Mouse (Mus musculus) megakaryocyte, adult 5-6 weeks (primary cell): ENCODE data around the gene Nalcn. TPM values are rescaled to one million over a fixed set of nuclear protein-coding genes. Genes with fewer than 3 reads are reported as not detected.

Experiments
- ATAC-seq: 2 replicates; pipeline ENCODE4 v1.8.0; 2016; ENCODE audit warnings: mild to moderate bottlenecking, inconsistent platforms; ENCODE audit not compliant: poor library complexity, severe bottlenecking
- total RNA-seq, 2 experiments: library from RNA; stranded (forward) in 1 of 2; stranded (reverse) in 1 of 2; fragments of 153-499, 151-499 nt in 1 of 2; fragments of 221-1000, 200-1000 nt in 1 of 2; gene quantifications; 2 replicates each; pipeline versions ENCODE4 v1.2.3 to v1.2.4; 2015 to 2017

The Nalcn gene
- total RNA-seq, 2 experiments from 2014 or later: not detected

GRCm38 (mm10) chr14:123513376-123514141 is 113.4 kb downstream of the Nalcn start:
- ATAC-seq: no peak

GRCm38 (mm10) chr14:123512923-123513322 is 114.0 kb downstream of the Nalcn start:
- no peak for ATAC-seq

- no peak for ATAC-seq
Observed at GRCm38 (mm10) chr14:123495544-123495943, 131.4 kb downstream of the Nalcn start.

DNA sequence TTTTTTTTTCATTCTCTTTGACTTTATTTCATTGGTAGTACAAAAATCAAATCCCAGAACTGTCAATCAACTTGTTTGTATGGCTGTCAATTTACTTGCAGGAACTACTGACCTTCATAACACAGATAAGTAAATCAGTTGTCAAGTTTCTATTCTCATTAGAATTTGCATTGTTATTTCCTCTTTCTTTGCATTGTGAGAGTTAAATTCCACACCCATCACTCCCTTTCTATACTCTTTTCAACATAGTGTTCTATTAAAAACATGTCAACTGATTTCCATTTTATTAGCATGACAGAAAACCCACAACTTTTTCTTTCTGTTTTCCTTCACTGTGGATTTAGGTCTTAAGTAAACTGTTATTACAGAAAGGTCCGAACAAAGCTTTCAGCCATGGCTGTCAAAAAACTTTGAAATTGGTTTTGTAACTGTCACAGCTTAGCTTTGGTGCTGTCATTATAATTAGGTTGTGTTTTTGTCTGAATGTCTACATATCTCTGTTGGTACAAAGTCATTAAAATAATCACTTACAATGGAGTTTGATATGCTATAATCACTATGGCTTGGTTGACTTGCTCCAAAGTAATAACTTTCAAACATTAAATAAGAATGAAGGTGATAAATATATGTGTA is 138.3 kb downstream of the Nalcn start:
- no peak for ATAC-seq

- no peak for ATAC-seq
Observed at GRCm38 (mm10) chr14:123462026-123462425, 164.9 kb downstream of the Nalcn start.

DNA sequence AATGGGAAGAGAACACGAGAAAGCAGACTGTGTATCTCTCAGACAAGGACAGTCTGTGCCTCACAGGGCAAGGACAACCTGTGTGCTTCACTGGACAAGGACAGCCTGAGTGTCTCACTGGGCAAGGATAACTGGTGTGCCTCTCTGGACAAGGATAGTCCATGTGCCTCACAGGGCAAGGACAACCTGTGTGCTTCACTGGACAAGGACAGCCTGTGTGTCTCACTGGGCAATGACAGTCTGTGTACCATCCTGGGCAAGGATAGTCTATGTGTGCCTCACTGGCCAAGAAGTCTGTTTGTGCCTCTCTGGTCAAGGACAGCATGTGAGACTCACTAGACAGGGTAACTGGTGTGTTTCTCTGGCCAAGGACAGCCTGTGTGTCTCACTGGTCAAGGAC is 180.9 kb downstream of the Nalcn start:
- peak; percentile 21; the same call in 1 of the 2 replicates for ATAC-seq

GRCm38 (mm10) chr14:123435542-123435941 is 191.4 kb downstream of the Nalcn start:
- no peak for ATAC-seq

- no peak for ATAC-seq
Observed at GRCm38 (mm10) chr14:123376167-123376855, 250.6 kb downstream of the Nalcn start.

DNA sequence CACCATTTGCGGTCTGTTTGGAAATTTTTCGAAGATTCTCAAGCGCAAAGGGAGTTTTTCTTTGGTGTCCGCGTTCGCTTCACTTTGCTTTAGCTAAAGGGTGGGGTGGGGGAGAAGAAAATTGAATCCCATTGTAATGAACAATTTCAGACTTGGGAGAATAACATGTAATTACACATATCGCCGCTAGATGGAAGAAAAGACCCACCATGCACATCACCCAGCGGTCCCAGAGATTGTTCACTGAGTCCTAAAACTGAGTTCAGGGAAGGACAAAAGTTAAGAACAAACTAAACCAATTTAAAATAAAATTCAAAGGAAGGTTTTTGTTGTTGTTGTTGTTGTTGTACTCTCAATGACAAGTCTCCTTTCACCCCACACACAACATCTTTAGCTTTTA is 255.4 kb downstream of the Nalcn start:
- ATAC-seq: peak; percentile 52

DNA sequence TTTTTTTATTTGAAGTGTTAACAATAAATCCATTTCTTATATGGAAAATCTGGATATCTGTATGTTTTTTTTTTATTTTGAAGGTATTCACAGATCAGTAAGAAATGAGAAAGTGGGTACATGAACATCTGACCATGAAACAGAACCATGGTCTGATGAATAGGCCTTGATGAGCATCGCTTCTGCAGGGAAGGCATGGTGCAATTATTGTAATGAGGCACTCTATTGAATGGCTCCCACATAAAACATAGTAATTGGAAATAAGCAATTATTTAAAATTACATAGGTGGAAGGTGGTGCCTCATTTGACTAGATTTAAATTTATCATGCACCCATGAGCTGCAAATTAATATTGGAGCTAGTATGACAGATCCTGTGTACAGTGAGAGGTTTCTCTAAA is 267.3 kb downstream of the Nalcn start:
- ATAC-seq: no peak

- no peak for ATAC-seq
Observed at GRCm38 (mm10) chr14:123352973-123353372, 274.0 kb downstream of the Nalcn start.

DNA sequence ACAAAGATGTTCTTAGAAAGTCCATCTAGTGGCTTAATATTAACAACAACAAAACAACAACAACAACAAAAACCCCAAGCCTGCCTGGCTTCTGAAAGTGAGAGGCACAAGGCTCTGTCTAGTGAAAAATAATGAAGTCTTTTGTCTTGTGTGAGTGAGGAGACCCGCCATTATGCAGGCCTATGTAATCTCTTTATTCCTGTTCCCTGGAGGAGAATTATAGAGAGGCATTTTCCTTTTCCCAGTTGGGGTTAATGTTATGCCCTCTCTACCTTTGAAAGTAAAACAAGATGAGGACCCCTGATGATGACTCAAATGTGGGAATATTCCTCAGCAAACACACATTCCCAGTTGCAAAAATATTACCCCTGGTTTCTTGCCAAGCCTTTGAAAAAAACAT is 295.1 kb downstream of the Nalcn start:
- no peak for ATAC-seq

GRCm38 (mm10) chr14:123314369-123314768 is 312.6 kb downstream of the Nalcn start:
- ATAC-seq: no peak

DNA sequence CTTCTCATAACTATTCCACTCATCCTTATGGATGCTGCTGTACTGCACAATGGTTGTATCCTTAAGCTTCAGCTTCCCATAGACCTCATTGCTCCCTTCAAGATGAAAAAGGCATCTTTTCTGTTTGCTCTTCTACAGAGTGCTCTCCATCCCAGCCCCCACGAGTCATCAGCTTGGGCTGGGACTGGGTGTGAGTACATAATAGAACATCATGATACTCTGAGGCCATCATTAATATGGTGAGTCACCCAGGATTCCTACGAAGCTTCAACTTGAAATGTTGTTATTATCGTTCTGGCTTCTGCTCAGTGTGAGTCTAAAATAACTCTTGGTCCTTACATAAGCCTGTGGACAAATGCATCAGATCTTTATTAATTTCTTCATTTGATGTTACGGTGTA is 314.6 kb downstream of the Nalcn start:
- no peak for ATAC-seq

- no peak for ATAC-seq
Observed at GRCm38 (mm10) chr14:123296068-123296467, 330.9 kb downstream of the Nalcn start.

DNA sequence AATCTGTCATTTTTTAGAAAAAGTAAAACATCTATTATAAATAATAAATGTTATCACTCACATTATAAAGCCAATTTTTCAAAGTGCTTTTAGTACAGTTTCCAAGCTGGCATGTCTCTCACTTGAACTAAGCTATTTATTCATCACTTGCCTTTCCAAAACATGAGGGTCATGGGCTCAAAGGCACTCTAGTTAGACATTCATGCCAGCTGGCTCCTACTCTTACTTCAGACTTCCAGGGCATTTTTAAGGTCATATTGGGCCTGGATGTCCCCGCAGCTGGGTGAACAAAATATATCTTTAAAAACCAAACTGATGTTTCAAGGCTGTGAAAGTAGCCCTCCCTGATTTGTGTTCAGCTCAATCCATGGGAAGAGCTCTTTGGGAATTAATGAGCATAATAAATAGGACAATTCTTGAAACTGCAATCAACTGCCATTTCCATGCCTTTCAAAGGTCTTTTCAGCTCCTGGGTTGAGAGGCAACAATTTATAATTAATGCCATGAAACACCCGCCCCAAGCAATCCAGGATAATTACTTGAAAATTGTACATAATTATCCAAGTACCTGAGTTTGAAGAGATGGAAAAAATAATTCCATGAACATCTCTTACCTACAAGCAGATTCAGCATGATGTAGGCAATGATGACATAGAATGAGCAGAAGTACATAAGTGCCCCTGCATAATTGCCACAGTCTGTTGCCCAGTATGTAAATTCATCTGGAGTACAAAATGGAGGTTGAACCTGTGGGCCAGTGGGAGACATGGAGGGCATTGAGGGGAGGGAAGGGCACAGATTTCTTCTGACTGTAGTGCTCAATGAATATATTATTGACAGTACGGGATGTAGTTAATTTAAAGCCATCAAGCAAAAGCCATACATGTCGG is 335.6 kb downstream of the Nalcn start:
- no peak for ATAC-seq

DNA sequence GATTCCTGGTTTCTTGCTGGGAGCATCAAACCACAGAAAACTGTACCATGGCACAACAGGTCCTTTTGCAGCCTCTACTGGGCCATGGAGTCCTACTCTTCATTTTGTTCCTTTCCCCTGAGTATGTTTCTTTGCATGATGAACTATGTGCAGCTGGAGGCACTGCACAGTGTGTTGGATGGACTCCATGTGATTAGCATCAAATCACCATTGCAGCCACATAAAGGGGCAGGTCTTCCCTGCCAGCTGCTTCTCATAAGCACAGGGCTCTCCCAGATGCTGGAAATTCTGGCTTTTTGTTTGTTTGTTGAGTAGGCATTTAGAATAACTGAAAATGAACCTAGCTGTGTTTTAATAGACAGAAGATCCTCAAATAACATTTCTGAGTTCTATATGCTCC is 344.8 kb downstream of the Nalcn start:
- ATAC-seq: no peak

DNA sequence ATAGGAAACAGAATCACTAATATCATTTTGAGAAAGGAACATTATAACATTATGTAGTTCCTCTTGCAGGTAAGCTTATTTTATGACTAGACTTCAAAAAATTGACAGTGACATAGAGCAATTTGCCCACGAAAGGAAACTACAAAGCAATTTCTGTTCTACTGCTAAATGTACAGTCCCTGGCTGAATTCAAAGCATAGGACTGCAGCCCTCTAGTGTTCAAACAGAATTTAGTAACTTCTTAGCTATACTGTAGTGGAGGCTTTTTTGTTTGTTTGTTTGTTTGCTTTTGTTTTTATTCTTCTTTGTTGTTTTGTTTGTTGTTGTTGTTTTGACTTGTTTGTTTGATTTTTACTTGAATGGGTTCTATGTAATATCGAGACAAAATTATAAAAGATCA is 354.8 kb downstream of the Nalcn start:
- ATAC-seq: no peak

DNA sequence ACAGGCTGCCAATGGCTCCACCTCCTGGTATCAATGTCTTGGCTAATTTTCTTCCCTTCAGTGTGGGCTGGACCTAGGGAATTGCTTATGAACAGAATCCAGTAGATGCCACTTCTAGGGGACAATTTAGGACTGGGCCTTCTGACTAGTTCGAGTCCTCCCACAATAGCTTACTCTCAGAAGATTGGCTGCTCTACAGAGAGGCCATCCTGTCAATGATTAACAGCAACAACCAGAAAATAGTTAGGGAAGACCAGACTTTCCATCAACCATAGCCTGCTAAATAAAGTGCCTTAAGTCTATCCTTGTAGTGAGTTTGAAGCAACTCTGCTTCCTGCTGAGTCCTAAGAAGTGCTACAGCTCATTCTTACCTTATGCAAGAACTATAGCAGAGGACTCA is 386.2 kb downstream of the Nalcn start:
- ATAC-seq: no peak

DNA sequence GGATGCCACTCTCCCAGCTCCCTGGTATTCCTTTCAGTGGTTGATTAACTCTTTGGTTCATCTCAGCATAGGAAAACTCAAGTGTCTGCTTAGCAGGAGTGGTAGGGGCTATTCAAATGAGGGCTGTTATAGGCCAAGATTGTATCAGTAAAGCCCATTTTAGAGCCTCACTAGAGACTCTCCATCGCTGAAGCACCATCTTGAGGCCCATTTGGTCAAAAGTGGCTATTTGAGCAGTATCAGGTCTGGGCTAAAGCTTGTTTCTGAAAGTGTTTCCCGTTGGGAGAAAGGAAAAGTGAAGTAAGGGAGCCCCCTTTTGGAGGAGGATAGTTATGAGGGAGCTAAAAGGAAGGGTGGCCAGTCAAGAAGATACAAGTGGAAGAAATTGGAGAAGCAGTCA is 387.0 kb downstream of the Nalcn start:
- ATAC-seq: no peak

- no peak for ATAC-seq
Observed at GRCm38 (mm10) chr14:123237002-123237401, 389.9 kb downstream of the Nalcn start.
